Mouse (Mus musculus) NIH3T3 (cell line): ENCODE data around the gene Ddx20.
A peak's percentile ranks its signal among the peaks of the same experiment; 100 is the strongest.

Experiments
- DNase-seq: peaks from one replicate; pipeline ENCODE4 v3.0.0-alpha.2; 2012; ENCODE audit warnings: low read depth

The Ddx20 gene

GRCm38 (mm10) chr3:105705061-105705549 is 17.7 kb upstream of the Ddx20 start:
- peak; percentile 51 for DNase-seq

DNA sequence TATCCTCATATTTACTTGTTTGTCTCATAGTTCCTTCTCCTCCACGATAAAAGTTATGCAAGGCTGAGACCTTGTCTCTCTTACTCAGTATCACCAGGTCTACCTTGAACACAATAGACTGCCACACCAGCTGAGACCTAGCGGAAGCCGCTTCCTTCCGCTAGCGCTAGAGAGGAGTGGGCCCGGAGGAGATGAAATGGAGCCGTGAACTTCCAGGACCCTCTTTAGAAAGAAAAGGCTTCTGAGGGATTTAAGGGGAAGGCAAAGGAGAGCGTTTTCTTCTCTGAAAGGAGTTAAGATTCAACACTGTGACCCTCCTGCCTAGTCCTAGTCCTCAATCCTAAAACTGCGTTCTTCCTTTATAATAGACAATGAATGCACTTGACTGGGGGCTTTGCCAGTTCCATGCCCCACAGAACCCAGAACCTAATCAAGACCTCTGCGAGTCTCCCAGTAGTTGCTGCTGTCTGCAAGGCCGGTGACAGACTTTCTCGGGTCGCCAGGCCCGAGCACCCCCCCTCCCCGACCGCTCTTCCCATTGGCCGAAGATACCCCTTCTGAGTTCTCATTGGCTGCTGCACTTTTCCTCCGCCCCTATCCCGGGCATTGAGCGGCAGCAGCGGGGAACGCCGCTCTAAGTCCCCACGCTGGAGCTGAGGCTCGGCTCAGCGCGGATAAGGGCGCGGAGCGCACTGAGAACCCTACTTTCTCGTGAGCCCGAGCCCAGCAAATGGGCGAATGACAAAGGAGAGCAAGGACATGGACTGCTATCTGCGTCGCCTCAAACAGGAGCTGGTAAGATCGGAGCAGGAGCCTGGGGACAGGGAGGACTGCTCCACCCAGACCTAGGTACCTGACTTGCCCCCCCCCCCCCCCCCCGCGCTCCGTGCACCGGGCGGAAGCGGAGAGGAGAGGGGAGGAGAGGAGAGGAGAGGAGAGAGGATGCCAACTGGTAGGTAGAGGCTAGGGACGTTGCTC is 16.9 kb upstream of the Ddx20 start, which contains the start of gene Inka2:
TSS of gene Inka2 (plus strand) at position 569 of the 978 bp plus-strand sequence.
- peak; percentile 81 for DNase-seq

GRCm38 (mm10) chr3:105703571-105703970 is 16.2 kb upstream of the Ddx20 start:
- no peak for DNase-seq

GRCm38 (mm10) chr3:105701399-105701798 is 14.0 kb upstream of the Ddx20 start:
- no peak for DNase-seq

GRCm38 (mm10) chr3:105700786-105701185 is 13.4 kb upstream of the Ddx20 start:
- DNase-seq, result peak; percentile 10

DNA sequence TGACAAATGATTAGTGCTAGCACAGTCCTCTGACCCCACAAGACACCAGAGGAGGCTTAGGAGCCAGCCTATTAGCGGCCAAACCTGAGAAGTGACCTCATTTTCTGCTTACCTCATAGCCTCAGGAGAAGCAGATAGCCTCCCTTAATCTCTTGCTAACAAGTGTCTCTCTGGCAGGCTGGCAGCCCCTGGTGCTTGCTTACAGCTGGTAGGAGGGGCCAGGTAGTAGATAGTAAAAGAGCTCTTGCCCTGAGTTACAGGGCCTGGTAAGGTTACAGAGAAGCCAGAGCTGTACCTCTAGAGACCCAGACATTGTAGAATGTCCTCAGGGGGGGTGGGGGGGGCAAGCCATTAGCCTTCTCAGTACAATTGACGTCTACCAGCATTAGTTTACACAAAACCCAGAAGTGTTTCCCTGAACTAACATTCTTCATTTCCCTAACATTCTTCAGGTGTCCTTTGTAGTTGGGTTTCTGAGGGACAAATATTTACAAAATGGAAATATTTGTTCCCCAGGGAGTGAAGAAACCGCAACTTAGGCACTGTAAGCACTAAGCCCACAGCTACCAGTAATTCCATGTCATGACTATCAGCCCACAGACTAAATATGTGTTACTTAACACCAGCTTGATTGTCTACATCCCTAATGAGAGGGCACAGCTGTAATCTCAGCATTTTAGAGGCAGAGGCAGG is 12.0 kb upstream of the Ddx20 start:
- no peak for DNase-seq

- DNase-seq, result no peak
These were observed 10.9 kb upstream of the Ddx20 start for GRCm38 (mm10) chr3:105698311-105698710.

- DNase-seq, result no peak
These were observed 9.7 kb upstream of the Ddx20 start for GRCm38 (mm10) chr3:105697148-105697441.

- no peak for DNase-seq
These were observed 9.2 kb upstream of the Ddx20 start for GRCm38 (mm10) chr3:105696387-105697147.

DNA sequence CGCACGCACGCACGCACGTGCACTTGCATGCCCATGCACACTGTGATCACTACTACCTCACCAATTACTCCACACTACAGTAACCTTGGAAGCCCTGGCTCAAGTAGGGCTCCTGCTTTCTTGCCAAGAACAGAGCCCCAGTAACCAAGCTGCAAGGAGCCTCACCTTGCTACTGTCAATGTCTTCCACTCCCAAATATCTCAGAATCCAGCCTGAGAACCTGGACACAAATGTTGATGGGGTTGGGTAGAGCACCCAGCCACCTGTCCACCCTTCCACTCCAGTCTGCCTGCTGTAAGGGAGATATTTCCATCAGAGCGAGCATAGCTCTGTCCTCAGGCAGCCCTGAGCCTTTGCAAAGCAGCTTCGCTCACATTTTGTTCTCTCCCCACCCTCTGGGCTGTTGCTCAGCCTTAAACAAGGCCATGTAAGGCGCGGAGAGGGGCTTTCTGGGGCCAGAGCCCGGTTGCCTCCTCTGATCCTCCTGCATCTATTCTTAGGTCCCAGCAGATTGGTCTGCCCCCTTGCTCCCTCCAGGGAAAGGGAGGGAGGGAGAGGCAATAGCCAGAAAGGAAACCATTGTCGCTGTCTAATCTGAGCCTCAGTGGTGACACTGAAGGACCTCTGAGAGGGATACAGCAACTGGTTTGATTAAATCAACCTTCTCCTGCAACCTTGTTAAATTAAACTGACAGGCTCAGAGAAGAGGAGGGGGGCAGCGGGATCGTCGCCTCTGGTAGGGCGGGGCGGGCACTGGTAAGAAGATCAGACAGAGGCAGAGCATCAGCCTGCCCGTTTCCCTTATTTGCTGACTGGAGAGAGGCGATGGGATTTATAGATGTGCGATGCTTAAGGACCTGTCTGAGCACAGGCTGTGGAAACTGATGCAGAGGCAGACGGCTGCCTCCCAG is 8.4 kb upstream of the Ddx20 start:
- DNase-seq, result no peak

- no peak for DNase-seq
These were observed 6.1 kb upstream of the Ddx20 start for GRCm38 (mm10) chr3:105693327-105694080.

GRCm38 (mm10) chr3:105688536-105688935 is 1.2 kb upstream of the Ddx20 start:
- no peak for DNase-seq

GRCm38 (mm10) chr3:105686394-105687323 is 715 bp downstream of the Ddx20 start:
- no peak for DNase-seq

GRCm38 (mm10) chr3:105680346-105680745 is 7.0 kb downstream of the Ddx20 start:
- DNase-seq, result no peak

DNA sequence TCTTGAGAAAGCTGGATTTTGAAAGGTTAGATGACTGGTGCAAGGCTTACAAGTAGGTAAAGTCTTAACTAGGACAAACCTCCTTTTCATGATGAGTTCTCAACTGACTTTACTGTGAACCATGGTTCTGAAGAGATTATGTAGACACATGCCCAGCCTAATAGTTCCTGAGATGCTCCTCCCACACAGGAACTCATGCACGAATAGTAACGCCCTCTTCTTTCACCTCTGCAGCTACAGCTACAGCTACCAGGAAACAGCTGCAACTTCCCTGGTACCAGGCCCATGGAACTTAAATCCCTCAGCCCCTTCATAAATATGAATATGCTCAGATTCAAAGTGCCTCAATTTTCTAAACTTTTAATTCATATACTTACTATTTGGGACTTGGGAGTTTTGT is 11.4 kb downstream of the Ddx20 start:
- no peak for DNase-seq

GRCm38 (mm10) chr3:105674595-105675218 is 12.7 kb downstream of the Ddx20 start:
- DNase-seq, result peak; percentile 91

- no peak for DNase-seq
These were observed 16.6 kb downstream of the Ddx20 start for GRCm38 (mm10) chr3:105670801-105671200.

- no peak for DNase-seq
These were observed 17.6 kb downstream of the Ddx20 start for GRCm38 (mm10) chr3:105669776-105670175.

GRCm38 (mm10) chr3:105668161-105668560 is 19.2 kb downstream of the Ddx20 start:
- DNase-seq, result no peak
